Mouse (Mus musculus) liver, adult (tissue): ENCODE results near the gene Rap1gap.

Experiments
- GATA4 ChIP-seq: IDR thresholded peaks from 2 replicates; pipeline ENCODE4 v1.6.1; 2014; ENCODE audit warnings: mild to moderate bottlenecking, low read length; ENCODE audit not compliant: insufficient replicate concordance

Rap1gap gene

DNA sequence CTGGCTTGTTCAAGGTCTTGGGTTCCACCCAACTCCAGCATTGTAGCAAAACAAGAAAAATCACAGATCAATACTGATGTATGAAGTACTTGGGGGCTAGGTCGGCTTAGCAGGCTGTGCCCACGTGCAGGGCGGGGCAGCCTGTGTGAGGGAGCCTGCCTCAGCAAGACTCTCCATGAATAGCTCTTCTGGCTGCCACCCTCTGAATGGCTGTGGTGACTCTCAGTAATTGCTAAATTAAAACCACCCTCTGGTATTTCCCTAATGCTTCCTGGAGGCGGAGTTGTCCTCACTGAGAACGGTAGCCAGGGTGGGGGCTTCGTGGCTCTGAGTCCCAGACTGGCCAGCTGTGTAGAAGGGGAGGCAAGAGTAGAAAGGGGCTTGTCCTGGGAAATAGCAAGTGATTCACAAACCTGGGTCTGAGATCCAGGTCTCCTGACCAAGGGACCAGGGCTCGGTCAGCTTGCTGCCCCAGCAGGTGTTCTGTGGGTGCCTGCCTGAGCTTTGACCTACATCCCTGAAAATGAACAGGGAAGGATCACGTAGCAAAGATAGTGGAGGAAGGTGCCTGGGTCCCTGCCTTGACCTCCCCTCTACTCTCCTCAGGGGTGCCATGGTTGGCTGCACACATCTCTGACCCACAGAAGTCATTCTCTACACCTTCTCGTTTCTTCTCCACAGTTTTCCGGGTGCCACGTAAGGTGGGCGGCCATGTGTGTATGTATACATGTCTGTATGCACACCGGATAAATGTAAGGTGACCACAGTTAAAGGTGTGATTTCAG lies 12.4 kb downstream of the Rap1gap start:
- TF ChIP-seq GATA4, result no peak

DNA sequence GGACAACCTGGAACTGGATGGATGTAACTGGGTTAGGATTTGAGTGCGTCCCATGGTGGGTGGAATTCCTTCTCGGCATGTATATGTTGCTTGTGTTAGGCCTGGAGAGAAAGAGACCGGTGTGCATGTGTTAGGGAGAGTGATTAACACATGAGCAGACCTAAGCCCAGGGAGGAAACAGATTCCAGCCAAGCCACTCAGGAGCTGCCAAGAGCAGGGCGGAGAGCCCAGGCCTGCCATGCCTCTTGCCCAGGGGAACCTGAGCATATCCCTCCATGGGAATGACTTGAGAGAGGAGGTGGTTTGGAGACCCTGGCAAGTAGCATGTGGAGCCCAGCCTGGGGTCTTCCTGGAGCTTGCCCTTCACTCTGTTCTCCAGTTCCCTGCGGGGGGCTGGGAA lies 13.4 kb downstream of the Rap1gap start:
- no peak for TF ChIP-seq GATA4

DNA sequence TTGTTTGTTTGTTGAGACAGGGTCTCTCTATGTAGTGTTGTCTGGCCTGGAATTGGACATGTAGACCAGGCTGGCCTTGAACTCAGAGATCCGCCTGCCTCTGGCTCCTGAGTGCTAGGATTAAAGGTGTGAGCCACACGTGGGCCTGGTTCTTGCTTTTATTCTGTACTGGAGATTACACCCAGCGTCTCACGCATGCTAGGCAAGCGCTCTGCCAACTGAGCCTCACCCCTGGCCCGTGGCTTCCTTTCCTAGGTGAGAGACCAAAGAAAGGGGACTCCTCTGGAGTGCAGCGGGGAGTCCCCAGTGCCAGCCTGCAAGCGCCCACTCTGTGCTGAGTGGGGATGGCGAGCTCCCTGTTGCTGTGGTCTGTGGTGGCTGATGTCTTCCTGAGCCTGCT lies 14.0 kb downstream of the Rap1gap start:
- no peak for TF ChIP-seq GATA4

DNA sequence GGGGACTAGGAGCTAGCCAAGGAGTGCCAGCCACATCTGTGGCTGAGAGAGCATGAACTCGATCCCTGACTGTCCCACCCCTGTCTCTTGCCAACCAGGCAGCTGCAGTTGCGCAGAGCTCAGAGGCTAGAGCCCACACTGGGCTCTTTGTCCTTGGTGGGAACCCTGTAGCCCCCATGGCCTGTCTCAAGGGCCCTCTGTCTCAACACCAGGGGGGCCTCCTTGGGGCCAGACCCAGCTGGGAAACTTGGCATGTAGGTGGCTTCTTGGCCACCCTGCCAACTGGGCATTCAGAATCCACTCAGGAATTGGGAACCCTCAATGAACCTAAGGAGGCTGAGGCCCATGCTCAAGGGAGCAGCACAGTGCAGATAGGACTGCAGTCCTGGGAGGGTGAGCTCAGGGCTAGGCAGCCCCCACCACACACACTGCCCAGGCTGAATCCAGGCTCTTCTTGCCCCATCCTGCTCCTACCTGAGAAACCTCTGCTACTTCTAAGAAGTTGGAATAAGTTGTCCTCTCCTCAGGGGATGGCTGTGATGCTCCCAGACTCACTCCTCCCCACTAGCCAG lies 15.5 kb downstream of the Rap1gap start:
- no peak for TF ChIP-seq GATA4

DNA sequence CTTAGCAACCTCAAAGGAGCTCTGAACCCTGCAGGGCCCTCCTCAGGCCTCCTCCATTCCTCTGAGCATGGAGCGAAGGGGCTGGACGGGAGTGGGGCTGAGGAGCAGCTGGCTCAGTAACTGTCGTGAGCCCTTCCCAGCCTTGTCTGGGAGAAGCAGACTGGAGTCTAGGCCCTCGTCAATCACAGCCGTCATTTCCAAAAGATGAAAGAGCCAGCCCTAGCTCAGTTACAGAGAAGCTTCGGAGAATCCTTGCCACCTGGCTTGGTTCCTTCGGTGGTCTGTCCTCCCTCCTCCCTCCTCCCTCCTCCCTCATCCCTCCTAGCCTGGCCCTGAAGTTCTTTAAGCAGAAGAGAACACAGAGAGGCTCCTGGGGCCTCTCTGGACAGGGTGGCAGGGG lies 16.2 kb downstream of the Rap1gap start:
- TF ChIP-seq GATA4, result no peak

DNA sequence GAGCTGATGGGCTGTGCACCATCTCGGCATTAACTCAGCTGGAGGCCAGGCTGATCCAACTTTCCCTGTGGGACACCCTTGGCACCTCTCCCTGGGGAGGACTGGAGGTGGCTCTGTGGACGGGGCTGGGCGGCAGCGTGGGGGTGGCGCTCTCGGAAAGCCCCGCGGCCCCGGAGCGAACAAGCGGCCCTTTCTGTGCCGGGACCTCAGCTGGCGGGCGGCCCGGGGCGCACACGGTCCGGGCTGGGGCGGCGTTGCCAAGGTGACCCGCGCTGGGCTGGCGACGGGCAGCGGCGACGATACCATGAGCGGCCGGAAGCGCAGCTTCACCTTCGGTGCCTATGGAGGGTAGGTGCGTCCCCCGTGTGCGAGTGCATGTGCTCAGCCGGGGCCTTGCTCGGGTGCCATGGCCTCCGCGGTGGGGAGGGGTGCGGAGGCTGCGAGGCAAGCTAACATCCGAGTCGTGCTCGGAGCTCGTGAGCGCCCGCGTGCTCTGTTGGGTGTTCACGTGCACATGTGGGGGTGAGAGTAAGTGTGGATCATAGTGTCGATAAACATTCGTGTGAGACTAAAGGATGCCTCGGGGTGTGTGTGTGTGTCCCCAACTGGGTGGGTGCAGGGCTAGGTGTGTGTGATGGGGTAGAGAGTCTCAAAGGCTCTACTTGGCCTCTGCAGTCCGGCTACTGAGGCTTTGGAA lies 17.0 kb downstream of the Rap1gap start:
- TF ChIP-seq GATA4, result no peak

DNA sequence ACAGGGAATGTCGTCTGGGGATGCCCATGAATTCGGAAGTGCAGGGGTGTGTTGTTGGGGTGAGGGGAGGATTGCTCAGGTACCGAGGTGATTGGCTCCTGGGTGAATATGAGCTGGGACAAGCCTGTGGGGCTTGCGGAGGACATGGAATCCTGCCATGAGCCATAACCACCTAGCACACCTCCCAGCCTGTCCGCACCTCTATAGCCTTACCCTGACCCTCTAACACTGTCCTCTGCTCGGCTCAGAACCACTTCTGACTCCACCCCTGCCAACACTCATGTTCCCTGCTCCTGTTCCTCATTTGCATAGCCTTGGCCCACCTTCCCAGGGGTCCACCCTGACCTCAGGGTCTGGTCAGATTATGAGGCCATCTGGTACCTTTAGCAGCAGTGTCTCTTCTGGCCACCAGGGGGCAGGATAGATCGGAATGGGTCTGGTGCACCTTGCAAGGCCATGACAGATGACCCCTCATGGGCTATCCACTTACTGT lies 18.5 kb downstream of the Rap1gap start:
- no peak for TF ChIP-seq GATA4

DNA sequence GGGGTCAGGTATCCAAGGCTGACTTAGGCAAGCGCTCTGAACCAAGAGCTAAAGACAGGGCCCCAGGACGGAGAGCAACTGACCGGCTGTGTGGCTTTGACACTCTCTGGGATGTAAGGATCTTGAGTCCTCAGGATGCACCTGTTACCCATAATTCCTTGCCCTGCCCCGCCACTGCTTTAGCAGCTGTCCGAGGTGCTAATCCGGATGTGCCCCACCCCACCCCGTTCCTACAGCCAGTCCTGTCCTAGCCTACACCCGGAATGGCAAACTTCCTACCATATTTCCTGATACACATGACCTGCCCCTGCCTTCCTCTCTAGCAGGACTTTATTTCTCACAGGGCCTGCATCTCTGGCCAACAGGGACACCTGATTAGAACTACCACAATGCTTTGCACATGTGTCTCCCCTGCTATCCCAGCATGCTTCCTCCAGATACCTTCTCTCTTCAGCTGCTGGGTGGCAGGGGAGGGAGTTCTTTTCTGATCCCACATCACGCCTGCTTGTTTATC lies 20.4 kb downstream of the Rap1gap start:
- TF ChIP-seq GATA4, result no peak

DNA sequence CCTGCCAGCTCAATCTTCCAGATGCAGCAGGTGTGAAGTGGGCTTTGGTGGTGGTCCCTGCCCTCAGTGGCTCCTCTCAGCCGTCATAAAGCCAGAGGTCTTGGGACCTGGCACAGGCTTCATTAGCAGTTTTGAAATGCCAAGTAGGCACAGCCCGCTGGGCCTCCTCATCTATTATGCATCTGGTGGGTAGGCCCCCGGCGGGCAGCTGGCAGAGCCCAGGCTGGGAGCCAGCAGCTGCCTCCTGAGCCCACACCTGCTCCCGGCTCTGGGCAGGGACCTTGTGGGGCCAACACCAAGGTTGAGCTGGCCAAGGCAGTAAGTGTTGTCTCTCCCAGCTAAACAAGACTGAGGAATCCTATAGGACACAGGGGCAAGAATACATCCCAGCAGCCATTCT lies 21.8 kb downstream of the Rap1gap start:
- TF ChIP-seq GATA4, result no peak

DNA sequence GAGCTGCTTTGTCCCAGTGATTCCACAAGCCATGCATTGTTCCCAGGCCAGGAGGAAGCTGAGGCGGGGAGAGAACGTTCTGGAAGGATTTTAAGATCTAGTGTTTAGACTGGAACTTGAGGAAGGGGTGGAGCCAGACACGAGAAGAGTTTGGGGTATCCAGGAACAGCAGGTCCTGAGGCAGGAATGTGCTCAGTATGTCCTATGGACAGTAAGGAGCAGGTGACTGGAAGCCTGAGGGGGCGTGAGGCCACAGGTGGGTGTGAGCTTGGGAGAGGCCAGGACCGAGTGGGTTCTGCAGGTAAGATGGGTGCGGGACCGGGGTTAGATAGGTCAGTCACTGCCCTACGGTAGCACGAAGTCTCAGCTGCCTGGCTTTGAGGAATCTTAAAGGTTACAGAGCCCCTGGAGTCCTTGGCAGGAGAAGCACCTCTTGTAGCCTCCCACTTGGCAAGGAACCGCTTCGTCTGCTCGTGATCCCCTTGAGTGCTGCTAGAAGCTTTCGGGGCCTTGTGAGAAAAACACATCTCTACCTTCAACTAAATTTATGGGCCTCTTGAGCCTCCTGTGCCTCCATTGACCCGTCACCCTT lies 22.8 kb downstream of the Rap1gap start:
- no peak for TF ChIP-seq GATA4

DNA sequence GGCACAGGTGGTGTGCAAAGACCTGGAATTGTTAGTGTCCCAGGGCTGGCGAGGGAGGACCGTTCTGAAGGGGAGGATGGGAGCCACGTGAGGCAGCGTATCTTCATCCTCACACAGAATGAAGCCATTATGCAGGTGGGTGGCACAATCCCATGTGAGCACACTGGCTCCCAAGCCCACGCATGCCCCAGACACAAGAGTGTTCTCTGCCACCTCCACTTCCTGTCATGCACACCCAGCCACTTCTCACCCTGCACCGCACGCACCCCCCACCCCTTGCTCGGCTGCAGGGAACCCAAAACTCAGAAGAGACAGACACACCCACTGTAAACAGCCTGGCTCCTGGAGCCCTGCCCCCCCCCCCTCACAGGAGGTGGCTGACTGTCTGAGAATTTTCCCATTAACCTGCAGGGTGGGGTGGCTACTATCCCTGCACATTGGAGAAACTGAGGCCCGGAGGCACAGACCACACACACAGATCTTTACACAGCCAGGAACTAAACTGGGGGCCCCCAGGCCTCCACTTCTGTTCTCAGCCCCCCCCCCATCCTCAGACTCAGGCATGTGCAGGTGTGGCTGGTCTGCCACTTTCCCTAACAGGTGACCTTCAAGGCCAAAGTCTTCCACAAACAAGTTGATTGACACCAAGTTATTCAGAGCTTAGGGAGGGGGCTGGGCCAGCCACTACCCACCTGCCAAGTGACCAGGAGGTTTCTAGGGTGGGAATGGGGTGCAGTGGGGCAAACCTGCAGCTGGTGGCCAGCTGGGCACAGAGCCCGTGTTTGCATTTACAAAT lies 27.8 kb downstream of the Rap1gap start:
- TF ChIP-seq GATA4, result no peak

DNA sequence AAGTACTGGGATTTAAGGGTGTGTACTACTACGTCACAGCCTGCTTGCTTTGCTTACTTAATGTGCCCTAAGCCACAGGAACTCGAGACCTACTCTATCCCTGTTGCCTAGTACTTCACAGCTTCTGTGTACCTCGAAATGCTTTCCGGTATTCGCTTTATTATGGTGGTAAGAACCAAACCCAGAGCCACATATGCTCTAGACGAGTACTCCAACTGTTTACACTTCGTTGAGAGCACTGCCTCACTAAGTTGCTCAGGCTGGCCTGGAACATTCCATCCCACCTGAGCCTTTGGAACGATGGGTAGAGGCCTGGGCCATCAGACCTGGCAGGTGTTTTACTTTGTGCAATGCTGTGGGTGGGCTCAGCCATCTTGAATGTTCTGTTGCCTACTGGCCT lies 30.8 kb downstream of the Rap1gap start:
- TF ChIP-seq GATA4, result no peak

DNA sequence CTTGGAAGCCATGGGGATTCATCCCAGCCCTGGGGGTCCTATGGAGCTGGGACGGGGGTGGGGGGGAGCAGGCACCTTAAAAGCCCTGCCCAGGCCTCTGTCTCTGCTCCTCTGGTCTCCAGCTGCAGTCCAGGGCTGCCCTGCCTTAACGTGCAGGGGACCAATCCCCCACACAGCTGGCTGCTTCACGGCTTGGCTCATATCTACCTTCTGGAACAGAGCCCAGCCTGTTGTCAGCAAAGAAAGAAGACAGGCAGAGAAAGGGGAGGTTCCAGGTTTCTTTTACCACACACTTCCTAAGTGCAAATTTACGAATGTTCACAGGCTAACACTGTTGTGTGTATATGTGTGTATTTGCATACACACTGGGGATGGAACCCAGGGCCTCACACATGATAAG lies 31.4 kb downstream of the Rap1gap start:
- no peak for TF ChIP-seq GATA4

DNA sequence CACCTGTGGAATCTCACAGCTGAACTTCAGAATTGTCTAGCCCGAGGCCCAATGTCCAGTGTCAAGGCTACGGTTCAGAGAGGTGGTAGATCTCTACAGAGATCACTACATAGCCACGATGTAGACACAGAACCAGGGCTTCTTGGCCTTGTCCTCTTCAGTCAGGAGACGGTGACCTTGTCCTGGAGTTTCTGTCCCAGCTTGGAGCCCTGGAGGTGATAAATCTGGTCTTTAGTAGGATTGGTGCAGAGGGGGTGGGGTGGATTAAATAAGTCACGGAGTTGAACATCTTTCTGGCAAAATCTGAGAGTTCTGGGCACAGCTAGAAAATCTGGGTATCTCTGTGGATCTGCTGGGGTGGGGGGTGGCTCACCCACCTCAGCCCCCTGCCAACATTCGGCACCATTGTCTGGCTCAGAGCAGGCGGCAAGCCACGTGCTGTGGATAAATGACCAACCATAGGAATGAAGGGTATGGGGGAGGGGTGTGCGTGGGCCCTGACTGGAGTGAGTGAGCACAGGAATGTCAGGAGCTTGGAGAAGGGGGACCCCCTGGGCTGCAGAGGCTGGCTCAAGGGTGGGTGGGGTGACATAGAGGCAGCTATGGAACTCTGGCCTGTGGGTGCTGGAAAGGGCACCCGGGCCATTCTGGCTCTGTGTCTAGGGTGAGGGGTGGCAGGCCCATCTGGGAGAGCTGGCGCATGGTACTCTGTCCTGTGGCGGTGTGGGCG lies 32.8 kb downstream of the Rap1gap start:
- TF ChIP-seq GATA4, result no peak
